Mouse (Mus musculus) brown adipose tissue, adult 24 weeks (tissue): ENCODE data around the gene Ankrd34a. TPM values are rescaled to one million over a fixed set of nuclear protein-coding genes. Genes with fewer than 3 reads are reported as not detected.

ENCODE experiments used
- H3K27ac ChIP-seq: fragments of 200-500 bp; replicated peaks from 2 replicates; pipeline ENCODE4 v1.5.1; 2012; ENCODE audit warnings: low read depth, mild to moderate bottlenecking, low read length
- H3K4me1 ChIP-seq: fragments of 200-500 bp; 2 replicates; pipeline ENCODE4 v1.6.1; 2012; ENCODE audit warnings: low read length, mixed read lengths; ENCODE audit not compliant: control insufficient read depth, insufficient read depth, insufficient read length
- H3K4me3 ChIP-seq: fragments of 200-500 bp; 2 replicates; pipeline ENCODE4 v1.5.1; 2012; ENCODE audit warnings: low read depth, mild to moderate bottlenecking, low read length, moderate library complexity; ENCODE audit not compliant: insufficient read depth
- polyA plus RNA-seq: library from polyadenylated mRNA; stranded (reverse); fragments of >200 nt; gene quantifications from 2 replicates; pipeline ENCODE4 v1.2.4, GENCODE M21; 2012; ENCODE audit not compliant: missing spikeins, insufficient read depth, insufficient read length

Ankrd34a gene
- not detected in 2 replicates for polyA plus RNA-seq

DNA sequence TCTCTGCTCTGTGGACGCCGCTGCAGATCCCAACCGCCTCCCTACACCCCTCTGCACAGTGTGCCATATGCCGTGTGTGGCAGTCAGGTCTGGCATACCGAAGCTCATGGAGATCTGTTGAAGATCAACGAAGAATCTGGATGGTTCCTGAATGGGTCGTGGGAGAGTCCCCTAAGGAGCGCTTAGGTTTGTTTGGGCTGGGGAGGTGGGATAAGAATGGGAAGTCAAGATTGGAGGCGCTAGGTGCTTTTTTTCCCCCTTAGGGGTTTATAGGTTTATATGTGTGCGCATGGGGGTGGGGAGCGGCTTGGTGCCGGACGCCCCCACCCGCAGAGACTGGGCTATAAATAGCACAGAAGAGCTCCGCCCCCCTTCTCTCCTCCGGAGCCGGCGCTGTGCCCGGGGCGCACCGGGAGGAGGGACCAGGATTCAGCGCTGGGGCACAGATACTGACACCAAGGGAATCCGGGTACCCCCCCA lies at the start of gene Ankrd34a:
TSS of gene Ankrd34a (plus strand) at position 409 of the 480 bp plus-strand sequence.
- peak within 1 kb of the TSS; percentile 56 for H3K4me3 ChIP-seq
- no peak within 1 kb of the TSS for H3K27ac ChIP-seq
- H3K4me1 ChIP-seq: peaks cover 6% of the 10 kb centered on the region

DNA sequence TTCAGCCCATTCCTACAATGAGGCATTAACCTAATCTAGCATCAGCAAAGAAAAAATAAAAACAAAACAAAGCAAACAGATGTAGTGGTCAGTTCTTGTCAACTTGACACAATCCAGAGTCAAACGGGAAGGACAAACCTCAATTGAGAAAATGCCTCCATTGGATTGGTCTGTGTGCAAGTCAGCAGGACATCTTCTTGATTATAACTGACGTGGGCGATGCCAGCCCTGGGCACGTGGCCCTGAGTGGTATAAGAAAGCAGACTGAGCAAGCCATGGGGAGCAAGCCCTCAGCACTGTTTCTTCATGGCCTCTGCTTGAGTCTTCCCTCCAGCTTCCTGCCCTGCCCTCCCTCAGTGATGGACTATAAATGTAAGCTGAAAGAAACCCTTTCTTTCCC lies 49.6 kb upstream of the Ankrd34a start:
- Histone ChIP-seq H3K27ac (no peak overlapping the region), H3K4me1 (peaks cover 6% of the 10 kb centered on the region; the same call in 1 of the 2 replicates), H3K4me3 (no peak overlapping the region)

DNA sequence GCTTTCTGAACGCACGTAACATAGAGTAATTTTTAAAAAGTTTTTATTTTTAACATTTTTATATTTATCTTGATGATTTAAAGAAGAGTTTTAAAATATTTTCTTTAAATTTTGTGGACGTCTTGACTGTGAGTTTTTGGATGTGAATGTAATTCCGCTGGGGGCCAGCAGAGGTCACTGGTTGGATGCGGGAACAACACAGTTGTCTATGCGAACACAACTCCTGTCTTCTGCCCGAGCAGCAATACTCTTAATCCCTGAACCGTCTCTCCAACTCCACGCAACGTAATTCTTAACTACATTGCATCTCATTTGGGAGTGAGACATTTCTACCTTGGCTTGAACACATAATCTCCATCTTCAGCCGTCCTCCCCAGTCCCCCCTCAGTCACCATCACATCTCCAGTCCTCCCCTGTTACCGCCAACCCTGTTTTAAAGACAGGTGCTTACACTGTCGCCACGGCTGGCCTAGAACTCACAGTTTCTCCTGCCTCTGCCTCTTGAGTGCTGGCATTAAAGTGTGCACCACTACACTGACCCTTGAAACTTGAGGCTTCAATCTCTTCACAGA lies 49.0 kb upstream of the Ankrd34a start:
- Histone ChIP-seq H3K4me1 (peaks cover 7% of the 10 kb centered on the region; the same call in 1 of the 2 replicates), H3K27ac (no peak overlapping the region), H3K4me3 (no peak overlapping the region)

DNA sequence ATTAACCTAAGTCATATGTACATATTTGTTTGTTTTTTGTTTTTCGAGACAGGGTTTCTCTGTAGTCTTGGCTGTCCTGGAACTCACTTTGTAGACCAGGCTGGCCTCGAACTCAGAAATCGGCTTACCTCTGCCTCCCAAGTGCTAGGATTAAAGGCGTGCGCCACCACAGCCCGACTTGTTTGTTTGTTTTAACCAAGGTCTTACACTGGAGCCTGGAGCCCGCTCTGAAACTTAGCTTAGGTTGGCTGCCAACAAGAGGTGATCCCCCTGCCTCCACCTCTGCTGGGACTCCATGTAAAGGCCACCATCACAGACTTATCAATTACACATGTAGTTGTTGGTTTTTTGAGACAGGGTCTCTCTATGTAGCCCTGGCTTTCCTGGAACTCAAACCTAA lies 47.6 kb upstream of the Ankrd34a start:
- peaks cover 15% of the 10 kb centered on the region for H3K4me1 ChIP-seq
- no peak overlapping the region for H3K27ac ChIP-seq
- no peak overlapping the region for H3K4me3 ChIP-seq

DNA sequence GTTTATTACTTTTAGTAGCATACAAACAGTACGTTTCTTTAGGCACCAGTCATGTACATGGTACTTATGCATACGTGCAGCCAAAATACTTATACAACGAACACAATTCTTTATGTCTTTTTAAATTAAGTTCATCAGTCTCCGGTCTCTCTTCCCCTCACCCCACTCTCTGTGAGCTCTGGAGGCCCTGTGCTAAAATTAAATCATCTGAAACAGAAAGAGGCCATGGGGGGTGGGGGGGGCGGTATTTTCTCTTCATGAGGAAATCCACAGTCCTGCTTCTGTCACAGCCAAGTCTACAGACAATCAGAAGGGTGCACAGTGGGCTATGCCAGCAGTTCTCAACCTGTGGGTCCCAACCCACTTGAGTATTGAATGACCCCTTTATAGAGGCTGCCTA lies 47.1 kb upstream of the Ankrd34a start:
- H3K27ac ChIP-seq: no peak overlapping the region
- no peak overlapping the region for H3K4me3 ChIP-seq
- peaks cover 21% of the 10 kb centered on the region for H3K4me1 ChIP-seq

DNA sequence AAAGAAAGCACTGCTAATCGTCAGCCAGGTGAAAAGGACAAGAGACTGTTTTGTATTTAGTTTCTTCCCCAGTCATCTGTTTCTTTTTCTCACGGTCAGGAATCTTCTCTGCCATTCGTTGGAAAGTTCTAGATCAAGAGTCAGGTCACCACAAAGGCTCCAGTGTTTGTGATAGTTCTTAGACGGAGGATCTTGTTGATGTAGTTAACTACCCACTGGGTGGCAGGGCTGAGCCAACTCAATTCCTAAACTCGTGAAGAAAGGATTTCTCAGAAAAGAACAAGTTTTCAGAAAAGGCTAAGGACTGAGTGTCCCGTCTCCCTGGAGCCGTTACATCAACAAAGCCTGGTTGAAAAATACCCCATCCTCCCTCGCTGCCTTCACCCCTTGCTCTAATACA lies 45.2 kb upstream of the Ankrd34a start:
- Histone ChIP-seq H3K4me3 (no peak overlapping the region), H3K4me1 (peaks cover 25% of the 10 kb centered on the region), H3K27ac (peak overlapping the region; percentile 93)

DNA sequence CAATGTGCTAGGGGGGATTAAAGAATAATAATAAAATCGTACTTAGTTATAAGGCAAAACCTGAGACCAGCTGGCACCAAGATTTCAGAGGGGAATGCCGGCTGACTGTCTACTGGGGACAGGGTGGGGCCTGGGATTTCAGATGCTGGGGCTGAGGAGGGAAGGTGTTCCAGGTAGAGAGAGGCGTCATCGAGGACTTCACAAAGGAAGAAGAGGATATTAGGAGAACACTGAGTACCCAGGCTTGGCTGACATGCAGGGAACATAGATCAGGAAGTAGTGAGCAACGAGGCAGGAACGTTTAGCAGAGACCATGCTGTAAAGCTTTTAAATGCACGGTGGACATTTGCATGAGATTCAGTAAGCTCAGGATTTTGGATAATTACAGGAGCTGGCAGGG lies 44.5 kb upstream of the Ankrd34a start:
- Histone ChIP-seq H3K4me3 (no peak overlapping the region), H3K4me1 (peaks cover 25% of the 10 kb centered on the region), H3K27ac (peak overlapping the region; percentile 93)

DNA sequence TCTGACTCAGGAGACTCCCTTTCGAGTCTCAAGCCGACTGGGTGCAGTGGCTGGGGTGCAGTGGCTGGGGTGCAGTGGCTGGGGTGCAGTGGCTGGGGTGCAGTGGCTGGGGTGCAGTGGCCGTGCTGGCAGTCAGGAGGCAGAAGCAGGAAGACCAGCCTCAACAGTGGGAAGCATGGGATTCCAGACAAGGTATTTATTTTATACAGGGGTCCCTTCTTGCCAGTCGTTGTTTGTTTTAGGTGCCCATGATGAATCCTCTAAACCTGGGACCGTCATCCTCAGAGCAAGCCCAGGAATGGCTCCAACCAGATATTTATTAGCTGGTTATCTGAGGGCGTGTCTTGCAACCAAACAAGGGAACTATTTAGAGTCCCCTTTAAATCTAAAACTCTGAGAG lies 42.8 kb upstream of the Ankrd34a start:
- Histone ChIP-seq H3K4me1 (peaks cover 25% of the 10 kb centered on the region), H3K27ac (peak overlapping the region; percentile 93), H3K4me3 (no peak overlapping the region)

DNA sequence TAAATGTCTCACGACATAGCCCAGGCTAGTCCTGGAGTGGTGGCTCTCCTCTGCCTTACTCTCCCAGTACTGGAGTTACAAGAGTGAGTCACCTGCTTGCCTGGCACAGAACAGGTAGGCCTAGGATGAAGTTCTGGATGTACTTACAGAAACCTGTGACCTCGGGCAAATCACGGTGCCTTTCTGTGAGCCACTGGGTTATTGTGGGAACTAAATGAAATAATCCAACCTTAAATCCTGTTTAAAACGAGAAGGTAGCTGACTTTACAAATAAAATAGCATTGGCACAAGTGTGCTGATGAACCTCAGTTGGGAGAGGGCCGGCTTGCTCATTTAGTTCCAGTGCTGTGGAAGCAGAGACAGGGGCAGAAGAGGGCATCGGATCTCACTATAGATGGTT lies 42.2 kb upstream of the Ankrd34a start:
- Histone ChIP-seq H3K4me1 (peaks cover 25% of the 10 kb centered on the region), H3K4me3 (no peak overlapping the region), H3K27ac (peak overlapping the region; percentile 93)

DNA sequence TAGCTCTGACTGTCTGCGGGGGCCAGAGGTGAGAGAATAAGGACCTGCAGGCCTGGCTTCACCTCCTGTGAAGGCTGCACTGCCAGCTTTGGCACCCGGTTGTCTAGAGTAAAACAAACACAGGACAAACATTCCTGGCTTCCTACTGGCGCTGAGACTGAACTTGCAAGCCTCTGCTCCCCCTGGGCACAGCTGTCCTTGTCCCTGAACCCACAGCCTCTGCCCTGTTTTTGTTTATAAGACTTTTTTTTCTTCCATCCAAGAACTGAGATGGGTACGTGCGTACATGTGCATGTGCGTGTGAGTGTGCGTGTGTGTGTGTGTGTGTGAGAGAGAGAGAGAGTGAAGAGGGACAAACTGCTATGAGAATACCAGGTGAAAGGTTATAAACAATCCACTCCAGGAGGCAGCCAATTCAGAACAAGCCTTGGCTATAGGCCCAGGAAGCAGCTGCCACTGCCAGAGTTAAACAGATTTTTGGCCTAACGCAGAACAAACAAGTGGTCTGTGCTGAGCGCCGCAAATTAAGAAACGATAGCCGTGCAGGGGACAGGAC lies 41.3 kb upstream of the Ankrd34a start:
- Histone ChIP-seq H3K4me3 (peak overlapping the region; percentile 48), H3K27ac (peak overlapping the region; percentile 93), H3K4me1 (peaks cover 23% of the 10 kb centered on the region)

DNA sequence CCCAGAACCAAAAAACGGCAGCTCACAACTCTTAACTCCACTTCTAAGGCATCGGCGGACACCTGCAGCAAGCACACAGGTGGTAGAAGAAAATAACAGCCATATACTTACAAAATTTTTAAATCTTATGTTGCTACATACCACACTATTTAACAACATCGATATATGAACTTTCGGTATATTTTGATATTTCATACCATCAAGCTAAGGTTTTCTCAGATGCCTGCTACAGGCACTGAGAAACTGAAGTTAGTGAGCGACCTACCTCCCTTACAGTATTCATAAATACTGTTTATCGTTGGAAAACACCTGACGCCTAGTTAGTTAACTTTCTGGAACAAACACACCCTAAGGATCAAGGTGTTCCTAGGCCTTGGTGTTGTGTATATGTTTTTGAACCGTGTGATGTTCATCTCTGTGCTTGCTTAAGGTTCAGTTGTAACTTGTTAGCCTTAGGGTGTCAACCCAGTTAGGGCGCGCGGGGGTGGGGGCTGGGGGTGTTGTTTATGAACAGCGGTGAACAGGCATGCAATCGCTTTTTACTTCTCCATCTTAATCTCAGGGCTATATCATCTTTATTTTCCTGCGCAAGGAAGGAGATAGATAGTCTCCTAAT lies 40.3 kb upstream of the Ankrd34a start:
- Histone ChIP-seq H3K27ac (peak overlapping the region; percentile 93), H3K4me1 (peaks cover 23% of the 10 kb centered on the region), H3K4me3 (peak overlapping the region; percentile 48)

DNA sequence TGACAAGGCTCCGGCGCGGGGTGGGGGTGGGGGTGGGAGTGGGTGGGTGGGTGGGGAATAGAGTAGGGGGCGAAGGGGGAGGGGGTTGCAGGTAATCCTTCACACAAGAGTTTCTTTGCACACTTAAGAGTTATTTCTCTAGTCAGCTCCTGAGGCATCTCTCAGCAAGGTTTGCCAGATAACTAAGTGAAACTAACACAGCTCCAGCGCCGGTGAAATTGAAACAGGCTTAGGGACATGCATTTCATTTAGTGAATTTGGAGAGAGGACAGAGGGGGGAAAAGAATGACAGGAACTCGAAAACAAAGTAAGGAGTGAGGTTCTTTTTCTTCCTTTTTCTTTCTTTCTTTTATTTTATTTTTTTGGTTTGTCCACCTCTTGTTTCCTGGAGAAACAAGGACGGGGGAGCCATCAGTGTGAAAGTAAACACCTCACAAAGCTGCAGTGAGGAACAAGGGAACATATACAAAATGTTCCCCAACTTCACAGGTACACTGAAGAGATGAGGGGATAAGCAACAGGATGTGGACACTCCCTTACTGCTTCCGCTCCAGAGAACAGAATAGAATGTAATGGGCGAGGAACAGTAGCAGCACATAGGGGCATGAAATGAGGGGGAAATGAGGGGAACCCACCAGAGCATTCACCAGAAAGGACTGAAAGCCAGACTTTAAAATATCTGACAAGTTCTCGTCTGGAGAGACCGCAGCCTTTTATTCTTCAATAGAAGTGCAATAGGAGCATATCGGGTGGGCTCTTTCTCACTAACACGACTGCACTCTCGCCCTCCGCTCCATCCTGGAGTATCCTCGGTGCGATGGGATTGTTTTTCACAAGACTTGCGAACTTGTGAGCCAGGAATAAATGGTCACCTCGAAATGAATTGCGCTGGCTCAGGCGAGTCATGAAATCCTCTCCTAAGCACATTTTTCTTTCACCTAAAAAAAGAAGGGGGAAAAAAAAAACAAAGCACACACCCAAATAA lies 39.5 kb upstream of the Ankrd34a start:
- peak overlapping the region; percentile 100 for H3K27ac ChIP-seq
- H3K4me1 ChIP-seq: peaks cover 18% of the 10 kb centered on the region
- peak overlapping the region; percentile 68 for H3K4me3 ChIP-seq

DNA sequence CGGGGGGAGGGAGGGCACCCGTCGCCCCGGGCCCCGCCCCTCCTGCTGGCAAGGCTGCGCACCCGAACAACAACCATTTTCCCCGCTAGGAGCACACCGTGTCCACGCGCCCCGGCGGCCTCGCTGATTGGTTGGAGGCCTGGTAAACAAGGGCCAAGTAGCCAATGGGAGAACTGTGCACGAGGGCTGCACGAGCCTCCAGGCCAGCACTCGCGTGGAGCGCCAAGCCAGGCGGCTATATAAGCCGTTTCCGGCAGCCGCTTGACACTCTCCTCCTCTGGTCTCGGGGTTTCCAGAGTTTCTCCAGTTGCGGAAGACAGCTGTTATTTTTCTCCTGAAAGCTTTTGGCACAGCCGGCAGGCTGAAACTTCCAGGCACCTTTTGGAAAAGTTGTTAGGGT lies 38.7 kb upstream of the Ankrd34a start, which contains the start of gene Txnip:
TSS of gene Txnip (plus strand) at position 264 of the 400 bp plus-strand sequence.
- Histone ChIP-seq H3K27ac (peak within 1 kb of the TSS; percentile 100), H3K4me1 (peaks cover 16% of the 10 kb centered on the region), H3K4me3 (peak within 1 kb of the TSS; percentile 69)

DNA sequence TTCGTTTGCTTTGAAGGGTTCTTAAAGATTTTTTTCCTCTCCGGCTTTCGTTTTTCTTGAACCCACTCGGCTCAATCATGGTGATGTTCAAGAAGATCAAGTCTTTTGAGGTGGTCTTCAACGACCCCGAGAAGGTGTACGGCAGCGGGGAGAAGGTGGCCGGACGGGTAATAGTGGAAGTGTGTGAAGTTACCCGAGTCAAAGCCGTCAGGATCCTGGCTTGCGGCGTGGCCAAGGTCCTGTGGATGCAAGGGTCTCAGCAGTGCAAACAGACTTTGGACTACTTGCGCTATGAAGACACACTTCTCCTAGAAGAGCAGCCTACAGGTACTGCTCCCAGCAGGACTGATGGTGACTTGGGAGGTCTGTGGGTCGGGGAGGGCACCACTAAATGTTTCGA lies 38.3 kb upstream of the Ankrd34a start:
- Histone ChIP-seq H3K4me3 (peak overlapping the region; percentile 69), H3K4me1 (peaks cover 15% of the 10 kb centered on the region), H3K27ac (peak overlapping the region; percentile 99)
